Mouse (Mus musculus) bone marrow, adult 2 months (tissue): ENCODE measurements around the gene Kcnh1. TPM values are rescaled to one million over a fixed set of nuclear protein-coding genes. Genes with fewer than 3 reads are reported as not detected.
A peak's percentile ranks its signal among the peaks of the same experiment; 100 is the strongest.

ENCODE experiments used
- H3K27ac ChIP-seq: fragments of 200-500 bp; 2 replicates; pipeline ENCODE4 v1.5.1; 2012; ENCODE audit warnings: low read depth, mild to moderate bottlenecking, control low read depth, inconsistent platforms, low read length; ENCODE audit not compliant: control insufficient read depth, poor library complexity, insufficient read depth
- H3K4me1 ChIP-seq: fragments of 200-500 bp; 2 replicates; pipeline ENCODE4 v1.6.1; 2011; ENCODE audit warnings: low read length; ENCODE audit not compliant: control insufficient read depth, insufficient read depth
- H3K4me3 ChIP-seq: fragments of 200-500 bp; replicated peaks from 2 replicates; pipeline ENCODE3; 2011; ENCODE audit warnings: mild to moderate bottlenecking, low read depth, low read length, control low read depth; ENCODE audit not compliant: control insufficient read depth
- CTCF ChIP-seq: fragments of 200-500 bp; IDR thresholded peaks from 2 replicates; pipeline ENCODE4 v1.5.1; 2011; ENCODE audit warnings: low read length, control low read depth; ENCODE audit not compliant: control insufficient read depth, insufficient read depth
- POLR2A ChIP-seq: fragments of 200-500 bp; IDR thresholded peaks from 2 replicates; pipeline ENCODE4 v1.6.1; 2011; ENCODE audit warnings: low read depth, mild to moderate bottlenecking, control low read depth, low read length, borderline replicate concordance; ENCODE audit not compliant: control insufficient read depth
- WGBS: fragments of 180-500 bp; shearing (Covaris S2); methylation state at CpG from one replicate; pipeline ENCODE4 v1.1.7; 2018; 5-methylcytosine and 5-hydroxymethylcytosine counted together
- polyA plus RNA-seq: library from polyadenylated mRNA; stranded (reverse); fragments of >200 nt; gene quantifications from 2 replicates; pipeline ENCODE4 v1.2.4, GENCODE M21; 2011; ENCODE audit warnings: low replicate concordance; ENCODE audit not compliant: missing spikeins, insufficient read depth, insufficient read length

The Kcnh1 gene
- polyA plus RNA-seq, result 0.27 TPM in 2 replicates

GRCm38 (mm10) chr1:192190508-192191321, at the start of gene Kcnh1:
Gene Kcnh1, plus strand, starts transcription at chr1:192190774.
- Histone ChIP-seq H3K4me1 (no peaks in the 10 kb centered on the region), H3K4me3 (no peak within 1 kb of the TSS), H3K27ac (no peak within 1 kb of the TSS; the same call in 1 of the 2 replicates)
- peak; percentile 53; the same call in 1 of the 2 replicates for TF ChIP-seq CTCF
- no peak for TF ChIP-seq POLR2A
- WGBS, result 3% methylated on average over 73 of the region's 73 CpGs

- 40% methylated on average over 4 of the region's 4 CpGs for WGBS
Observed at GRCm38 (mm10) chr1:192151179-192151578, 39.4 kb upstream of the Kcnh1 start.

GRCm38 (mm10) chr1:192171477-192171876, 19.1 kb upstream of the Kcnh1 start:
- Histone ChIP-seq H3K4me1 (no peaks in the 10 kb centered on the region), H3K27ac (no peak overlapping the region), H3K4me3 (no peak overlapping the region)
- 83% methylated on average over 3 of the region's 3 CpGs for WGBS
- no peak for TF ChIP-seq POLR2A
- no peak for TF ChIP-seq CTCF

More at GRCm38 (mm10) chr1:192151179-192151578, 39.4 kb upstream of the Kcnh1 start:
- H3K4me1 ChIP-seq, result no peaks in the 10 kb centered on the region
- no peak overlapping the region for H3K27ac ChIP-seq
- H3K4me3 ChIP-seq, result no peak overlapping the region
- TF ChIP-seq CTCF (no peak), POLR2A (no peak)

GRCm38 (mm10) chr1:192179877-192180276, 10.7 kb upstream of the Kcnh1 start:
- 61% methylated on average over 3 of the region's 3 CpGs for WGBS
- H3K4me1 ChIP-seq, result no peaks in the 10 kb centered on the region
- no peak overlapping the region for H3K27ac ChIP-seq
- no peak overlapping the region for H3K4me3 ChIP-seq
- TF ChIP-seq CTCF, result no peak
- no peak for TF ChIP-seq POLR2A

- TF ChIP-seq POLR2A (no peak), CTCF (no peak)
- WGBS, result 78% methylated on average over 4 of the region's 4 CpGs
Observed at GRCm38 (mm10) chr1:192181696-192182257, 8.8 kb upstream of the Kcnh1 start.

GRCm38 (mm10) chr1:192189056-192189455, 1.5 kb upstream of the Kcnh1 start:
- Histone ChIP-seq H3K4me3 (no peak overlapping the region), H3K27ac (no peak overlapping the region), H3K4me1 (no peaks in the 10 kb centered on the region)
- WGBS, result 13% methylated on average over 4 of the region's 4 CpGs
- TF ChIP-seq CTCF (no peak), POLR2A (no peak)

More at GRCm38 (mm10) chr1:192181696-192182257, 8.8 kb upstream of the Kcnh1 start:
- Histone ChIP-seq H3K4me1 (no peaks in the 10 kb centered on the region), H3K27ac (no peak overlapping the region), H3K4me3 (no peak overlapping the region)

GRCm38 (mm10) chr1:192189771-192190170, 803 bp upstream of the Kcnh1 start:
- no peak for TF ChIP-seq CTCF
- no peak for TF ChIP-seq POLR2A
- no peak overlapping the region for H3K27ac ChIP-seq
- H3K4me1 ChIP-seq, result no peaks in the 10 kb centered on the region
- no peak overlapping the region for H3K4me3 ChIP-seq
- 78% methylated on average over 11 of the region's 11 CpGs for WGBS

- TF ChIP-seq POLR2A (no peak), CTCF (no peak)
- Histone ChIP-seq H3K4me1 (no peaks in the 10 kb centered on the region), H3K27ac (no peak overlapping the region), H3K4me3 (no peak overlapping the region)
- WGBS, result 12% methylated on average over 13 of the region's 13 CpGs
Observed at GRCm38 (mm10) chr1:192191322-192191639, 707 bp downstream of the Kcnh1 start.
